Mouse (Mus musculus) CH12F3 (cell line): ENCODE measurements around the gene Zfp148.

Experiments used
- in situ Hi-C: fragments of 300-500 bp; cut with MboI; formaldehyde crosslinking; loops from 2 replicates; pipeline ENCODE4 v1.14.3; 2020; ENCODE audit warnings: low sequenced_read_pairs

Zfp148 gene

DNA sequence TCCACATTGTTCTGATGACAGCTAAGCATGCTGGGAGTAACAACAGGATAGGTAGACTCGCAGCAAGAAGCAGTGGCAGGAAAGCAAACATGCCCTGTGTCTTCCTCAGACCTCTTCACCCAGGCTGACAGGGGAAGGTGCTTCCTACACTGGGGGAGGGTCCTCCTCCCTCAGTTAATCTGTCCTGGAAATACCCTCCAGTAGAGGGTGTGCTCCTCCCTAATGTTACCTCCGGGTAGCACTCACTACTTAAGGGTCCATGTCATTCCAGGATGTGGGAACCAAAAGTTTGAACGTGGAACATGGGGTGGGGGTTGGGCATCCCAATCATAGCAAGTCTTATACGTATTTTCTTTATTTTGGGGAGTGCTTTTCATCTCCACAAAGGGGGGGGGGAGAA is 141.9 kb downstream of the Zfp148 start:
- in situ Hi-C loops = no loop called here

DNA sequence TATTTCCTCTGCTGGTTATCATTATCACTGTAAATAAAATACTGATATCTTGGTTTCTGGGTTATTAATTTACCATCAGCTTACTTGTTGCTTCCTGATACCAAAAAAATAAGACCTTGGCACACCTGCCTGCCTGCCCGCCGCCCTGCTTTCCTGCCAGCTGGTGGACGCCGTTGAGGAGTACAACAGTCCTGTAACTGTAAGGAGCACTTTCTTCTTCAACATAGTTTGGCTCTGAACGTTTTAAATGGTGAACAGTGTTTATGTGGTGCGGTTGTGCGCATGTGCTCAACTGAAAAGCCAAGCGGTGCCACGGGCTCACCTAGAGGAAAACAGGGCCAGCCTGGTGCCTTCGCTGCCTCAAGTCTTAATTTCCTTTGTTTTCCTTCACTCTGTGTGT is 142.9 kb downstream of the Zfp148 start:
- in situ Hi-C loops = no loop called here

DNA sequence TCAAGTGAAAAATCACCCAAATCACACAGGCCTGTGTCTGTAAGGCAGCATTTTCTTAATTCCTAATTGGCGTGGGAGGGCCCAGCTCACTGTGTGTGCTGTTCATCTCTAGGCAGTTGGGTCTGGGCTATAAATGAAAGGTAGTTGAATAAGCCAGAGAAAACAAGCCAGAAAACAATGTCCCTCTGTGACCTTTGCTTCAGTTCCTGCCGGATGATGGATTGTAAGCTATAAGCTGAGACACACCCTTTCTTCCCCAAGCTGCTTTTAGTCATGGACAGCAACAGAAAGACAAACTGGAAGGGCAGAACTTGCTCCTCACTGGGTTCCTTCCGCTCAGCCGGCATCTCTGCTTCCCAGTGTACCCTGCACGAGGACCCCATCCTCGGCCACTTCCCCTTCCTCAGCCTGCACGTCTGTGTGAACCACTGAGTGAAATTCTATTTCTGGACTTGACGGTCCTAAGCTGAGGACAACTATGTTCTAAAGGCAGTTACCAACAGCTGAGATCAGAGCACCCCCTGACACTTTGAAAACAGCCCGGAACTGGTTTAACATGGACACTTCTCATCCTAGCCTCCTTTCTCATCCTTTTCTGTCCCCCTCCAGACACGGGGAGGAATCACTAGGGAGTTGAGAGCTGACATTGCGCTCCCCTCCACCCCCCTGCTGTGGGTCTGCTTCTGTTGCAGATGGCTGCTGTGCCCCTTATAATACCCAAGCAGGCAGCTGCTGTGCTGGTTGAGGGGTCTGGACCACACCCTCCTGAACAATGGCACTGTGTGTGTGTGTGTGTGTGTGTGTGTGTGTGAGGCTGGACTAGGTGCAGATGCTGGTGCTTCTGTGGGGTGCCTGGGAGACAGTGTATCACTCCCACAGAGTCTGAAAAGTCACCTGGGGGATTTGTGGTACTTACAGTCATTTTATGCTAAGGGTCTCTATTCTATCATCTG is 149.1 kb downstream of the Zfp148 start:
- in situ Hi-C loops = no loop called here

DNA sequence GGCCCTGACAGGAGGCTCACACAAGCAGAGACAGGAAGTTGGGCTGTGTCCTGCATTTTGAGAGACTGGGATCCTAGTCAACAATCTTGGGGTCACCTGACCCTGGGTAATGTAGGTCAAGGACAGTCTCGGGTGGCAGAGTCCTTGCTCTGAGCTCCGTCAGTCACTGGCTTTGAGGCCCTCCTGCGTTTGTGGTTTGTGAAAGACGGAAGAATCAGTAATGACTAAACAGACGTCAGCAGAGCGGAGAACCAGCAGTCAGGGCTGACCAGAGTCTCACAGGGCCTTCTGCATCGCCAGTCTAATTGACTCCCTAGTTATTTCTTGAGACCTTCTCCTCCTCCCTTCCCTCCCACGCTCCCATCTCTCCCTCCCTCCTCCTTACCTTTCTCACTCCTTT is 150.5 kb downstream of the Zfp148 start:
- in situ Hi-C loops = no loop called here

- in situ Hi-C loops = no loop called here
Observed at GRCm38 (mm10) chr16:33536456-33536855, 155.8 kb downstream of the Zfp148 start.

GRCm38 (mm10) chr16:33537499-33538225 is 157.0 kb downstream of the Zfp148 start:
- in situ Hi-C loops = no loop called here

- in situ Hi-C loops = no loop called here
Observed at GRCm38 (mm10) chr16:33544346-33544745, 163.7 kb downstream of the Zfp148 start.

GRCm38 (mm10) chr16:33545530-33545929 is 164.9 kb downstream of the Zfp148 start:
- in situ Hi-C loops = no loop called here

DNA sequence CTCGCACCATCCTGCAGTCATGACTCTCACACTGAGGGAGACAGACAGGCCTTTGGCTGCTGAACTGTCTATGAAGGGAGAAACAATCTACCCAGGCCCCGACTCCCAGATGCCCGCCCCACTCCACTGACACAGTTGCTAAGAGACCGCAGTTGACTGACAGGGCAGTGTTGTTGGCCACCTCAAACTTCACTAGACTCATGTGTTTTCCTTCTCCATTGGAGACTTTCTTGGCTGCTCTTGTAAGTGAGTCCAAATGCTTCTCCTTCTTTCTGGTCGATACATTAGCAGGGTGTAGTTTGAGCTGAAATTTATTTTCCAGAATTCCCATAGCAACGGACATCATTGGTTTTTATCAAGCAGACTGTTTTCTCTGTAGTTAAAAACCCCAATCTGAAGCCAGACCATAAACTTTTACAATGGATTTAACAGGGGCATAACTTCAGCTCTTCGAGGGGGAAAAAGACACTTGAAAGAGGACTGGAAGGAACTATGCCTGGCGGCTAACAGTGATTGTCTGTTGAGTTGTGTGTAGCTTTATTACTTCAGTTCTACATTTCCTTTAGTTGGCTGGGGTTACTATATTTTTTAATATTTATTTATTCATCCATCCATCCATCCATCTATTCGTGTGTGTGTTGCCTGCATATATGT is 173.2 kb downstream of the Zfp148 start:
- in situ Hi-C loops = no loop called here
